Mouse (Mus musculus) cerebellum, postnatal 10 days (tissue): Measurements from ENCODE around the gene Entpd1.

Experiments
- DNase-seq, 2 experiments: peaks; one replicate each; pipeline ENCODE4 v3.0.0; 2021; ENCODE audit warnings: mixed read lengths in 2 of 2

Gene Entpd1

GRCm38 (mm10) chr19:40675329-40675728 is 63.2 kb downstream of the Entpd1 start:
- no peak for DNase-seq

- DNase-seq, result no peak
Observed at GRCm38 (mm10) chr19:40678087-40678486, 65.9 kb downstream of the Entpd1 start.

- DNase-seq, result peak; percentile 4 to 8
Observed at GRCm38 (mm10) chr19:40678532-40679307, 66.6 kb downstream of the Entpd1 start.

GRCm38 (mm10) chr19:40679632-40680031 is 67.5 kb downstream of the Entpd1 start:
- no peak for DNase-seq

GRCm38 (mm10) chr19:40684124-40684523 is 72.0 kb downstream of the Entpd1 start:
- DNase-seq, result no peak

GRCm38 (mm10) chr19:40684566-40684965 is 72.4 kb downstream of the Entpd1 start:
- DNase-seq, result no peak

- DNase-seq, result peak in 1 of 2 experiments; percentile 12
Observed at GRCm38 (mm10) chr19:40687291-40687927, 75.2 kb downstream of the Entpd1 start.

- DNase-seq, result no peak
Observed at GRCm38 (mm10) chr19:40693201-40693600, 81.0 kb downstream of the Entpd1 start.

GRCm38 (mm10) chr19:40696116-40696515 is 84.0 kb downstream of the Entpd1 start:
- DNase-seq, result no peak

- DNase-seq, result no peak
Observed at GRCm38 (mm10) chr19:40698103-40698853, 86.1 kb downstream of the Entpd1 start.

GRCm38 (mm10) chr19:40699816-40700215 is 87.7 kb downstream of the Entpd1 start:
- DNase-seq, result no peak

GRCm38 (mm10) chr19:40702406-40702805 is 90.2 kb downstream of the Entpd1 start:
- no peak for DNase-seq

GRCm38 (mm10) chr19:40712889-40713628 is 100.9 kb downstream of the Entpd1 start:
- no peak for DNase-seq

GRCm38 (mm10) chr19:40714700-40715099 is 102.5 kb downstream of the Entpd1 start:
- no peak for DNase-seq

GRCm38 (mm10) chr19:40716981-40717380 is 104.8 kb downstream of the Entpd1 start:
- DNase-seq, result no peak

- no peak for DNase-seq
Observed at GRCm38 (mm10) chr19:40719439-40720105, 107.4 kb downstream of the Entpd1 start.

GRCm38 (mm10) chr19:40720381-40720780 is 108.2 kb downstream of the Entpd1 start:
- no peak for DNase-seq

GRCm38 (mm10) chr19:40722137-40723038 is 110.2 kb downstream of the Entpd1 start:
- DNase-seq, result peak; percentile 72 to 79

GRCm38 (mm10) chr19:40723516-40723915 is 111.3 kb downstream of the Entpd1 start:
- DNase-seq, result no peak

GRCm38 (mm10) chr19:40726148-40726547 is 114.0 kb downstream of the Entpd1 start:
- no peak for DNase-seq

- DNase-seq, result no peak
Observed at GRCm38 (mm10) chr19:40726614-40727013, 114.4 kb downstream of the Entpd1 start.
